Mouse (Mus musculus) spleen, adult 10 weeks (tissue): ENCODE measurements around the gene Rhot2. TPM values are rescaled to one million over a fixed set of nuclear protein-coding genes. Genes with fewer than 3 reads are reported as not detected.

Experiments
- polyA plus RNA-seq: library from polyadenylated mRNA; stranded (reverse); fragments of 350-450 nt; fragmentation: Illumina TruSeq; extraction: RNeasy Lipid Tissue Mini Kit (QIAGEN cat#74804); gene quantifications from one replicate; pipeline ENCODE4 v1.2.3, GENCODE M21; 2015; ENCODE audit warnings: low replicate concordance; ENCODE audit not compliant: insufficient read depth

Gene Rhot2
- polyA plus RNA-seq, 1 experiment from 2014 or later: 38.1 TPM

Other genes with a start within 250 kb of the Rhot2 start
- gene Gng13, start 127.7 kb downstream of the Rhot2 start, polyA plus RNA-seq: not detected
- gene Chtf18, start 117.4 kb downstream of the Rhot2 start, polyA plus RNA-seq: 3.2 TPM
- gene Rpusd1, start 117.2 kb downstream of the Rhot2 start, polyA plus RNA-seq: 1.5 TPM
- not detected for gene Mslnl, start 108.8 kb downstream of the Rhot2 start, polyA plus RNA-seq
- 1.9 TPM for gene Msln, start 90.5 kb downstream of the Rhot2 start, polyA plus RNA-seq
- 15.2 TPM for gene Narfl, start 71.1 kb downstream of the Rhot2 start, polyA plus RNA-seq
- 7.3 TPM for gene Haghl, start 59.2 kb downstream of the Rhot2 start, polyA plus RNA-seq
- not detected for gene Ccdc78, start 58.3 kb downstream of the Rhot2 start, polyA plus RNA-seq
- 19.6 TPM for gene Fam173a, start 52.0 kb downstream of the Rhot2 start, polyA plus RNA-seq
- gene AC134908.4, start 49.2 kb downstream of the Rhot2 start, polyA plus RNA-seq: not detected
- 2.4 TPM for gene Metrn, start 47.7 kb downstream of the Rhot2 start, polyA plus RNA-seq
- 0.46 TPM for gene Fbxl16, start 35.8 kb downstream of the Rhot2 start, polyA plus RNA-seq
- 7.8 TPM for gene Wdr24, start 21.2 kb downstream of the Rhot2 start, polyA plus RNA-seq
- 21.8 TPM for gene Jmjd8, start 16.0 kb downstream of the Rhot2 start, polyA plus RNA-seq
- gene Stub1, start 11.4 kb downstream of the Rhot2 start, polyA plus RNA-seq: 41.4 TPM
- not detected for gene Rhbdl1, start 7.6 kb downstream of the Rhot2 start, polyA plus RNA-seq
- 0.30 TPM for gene Gm20683, start 3.1 kb downstream of the Rhot2 start, polyA plus RNA-seq
- gene Wdr90, start 16.6 kb upstream of the Rhot2 start, polyA plus RNA-seq: 9.6 TPM
- 1.4 TPM for gene Mcrip2, start 23.9 kb upstream of the Rhot2 start, polyA plus RNA-seq
- 14.3 TPM for gene Mettl26, start 30.2 kb upstream of the Rhot2 start, polyA plus RNA-seq
- 0.21 TPM for gene Wfikkn1, start 36.0 kb upstream of the Rhot2 start, polyA plus RNA-seq
- gene Rab40c, start 74.9 kb upstream of the Rhot2 start, polyA plus RNA-seq: 10.4 TPM
- 70.8 TPM for gene Pigq, start 100.1 kb upstream of the Rhot2 start, polyA plus RNA-seq
- gene Nhlrc4, start 100.1 kb upstream of the Rhot2 start, polyA plus RNA-seq: 0.28 TPM
- not detected for gene A930017K11Rik, start 107.7 kb upstream of the Rhot2 start, polyA plus RNA-seq
- 5.8 TPM for gene Capn15, start 140.9 kb upstream of the Rhot2 start, polyA plus RNA-seq
- 6.5 TPM for gene Rab11fip3, start 224.7 kb upstream of the Rhot2 start, polyA plus RNA-seq
- 13.1 TPM for gene Decr2, start 245.5 kb upstream of the Rhot2 start, polyA plus RNA-seq